Mouse (Mus musculus) adrenal gland, adult 18-20 months (tissue): ENCODE results near the gene Prss54. TPM values are rescaled to one million over a fixed set of nuclear protein-coding genes. Genes with fewer than 3 reads are reported as not detected.
"Not testable (repeated sequence)": the region's sequence is repeated elsewhere in the genome, so short reads cannot be mapped to it uniquely, and the experiment has no call there.

Experiments used
- DNase-seq, 2 experiments: peaks; one replicate each; pipeline ENCODE4 v3.0.0; 2021 to 2022; ENCODE audit warnings: low spot score in 2 of 2
- long read RNA-seq, 2 experiments: library from polyadenylated mRNA; stranded (forward); transcript quantifications; one replicate each; pipeline ENCODE4 v2.0.0; 2021
- total RNA-seq, 2 experiments: library from RNA; stranded (reverse); gene quantifications; 1 replicate in 1 of 2; 2 replicates in 1 of 2; pipeline ENCODE4 v1.2.3; 2021

Prss54 gene
- not detected for total RNA-seq
- long read RNA-seq, experiment 1, result 0 reads
- long read RNA-seq, experiment 2, result 0 reads

- no peak for DNase-seq
These were observed at the start of gene Prss54 for GRCm38 (mm10) chr8:95576240-95576639. Prss54 (minus strand) TSS chr8:95576340.

GRCm38 (mm10) chr8:95624833-95625232, 48.7 kb upstream of the Prss54 start:
- no peak for DNase-seq

GRCm38 (mm10) chr8:95620046-95620445, 43.9 kb upstream of the Prss54 start:
- no peak for DNase-seq

GRCm38 (mm10) chr8:95616383-95616782, 40.2 kb upstream of the Prss54 start:
- no peak for DNase-seq

- DNase-seq, result no peak
These were observed 35.6 kb upstream of the Prss54 start for GRCm38 (mm10) chr8:95611769-95612168.

- no peak for DNase-seq
These were observed 34.6 kb upstream of the Prss54 start for GRCm38 (mm10) chr8:95610749-95611148.

- DNase-seq, result no peak
These were observed 33.3 kb upstream of the Prss54 start for GRCm38 (mm10) chr8:95609406-95609805.

DNA sequence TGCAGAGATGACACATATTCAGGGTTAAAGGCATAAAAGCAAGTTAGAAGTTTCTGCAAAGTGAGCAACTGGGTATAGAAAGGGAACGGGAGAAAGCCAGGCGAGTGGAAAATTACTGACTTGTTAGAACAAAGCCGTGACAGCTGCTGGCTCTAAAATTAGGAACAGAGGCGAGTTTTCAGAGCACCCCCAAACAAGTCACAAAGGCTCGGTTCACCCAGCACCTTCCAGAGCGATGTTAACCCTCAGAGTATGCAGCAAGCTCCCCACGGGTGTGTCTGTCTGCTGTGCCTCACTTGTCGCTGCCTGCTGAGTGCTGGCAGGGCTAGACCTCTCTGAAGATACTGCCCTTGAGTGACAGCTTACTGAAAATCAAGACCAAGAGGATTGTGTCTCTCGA, 31.1 kb upstream of the Prss54 start:
- peak in 1 of 2 experiments; percentile 10 for DNase-seq

- DNase-seq, result not testable (repeated sequence)
These were observed 30.4 kb upstream of the Prss54 start for GRCm38 (mm10) chr8:95606509-95606908.

DNA sequence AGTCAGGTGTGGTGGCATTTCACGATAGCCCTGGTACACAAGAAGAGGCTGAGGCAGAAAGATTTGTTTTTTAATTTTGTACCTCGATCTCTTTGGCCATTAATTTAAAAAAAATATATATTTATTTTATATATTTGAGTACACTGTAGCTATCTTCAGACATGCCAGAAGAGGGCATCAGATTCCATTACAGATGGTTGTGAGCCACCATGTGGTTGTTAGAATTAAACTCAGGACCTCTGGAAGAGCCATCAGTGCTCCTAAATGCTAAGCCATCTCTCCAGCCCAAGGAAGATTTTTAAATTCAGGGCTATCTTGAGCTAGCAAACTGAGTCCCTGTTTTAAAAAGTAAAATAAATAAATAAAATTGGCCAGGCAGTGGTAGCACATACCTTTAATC, 26.0 kb upstream of the Prss54 start:
- DNase-seq, result no peak

DNA sequence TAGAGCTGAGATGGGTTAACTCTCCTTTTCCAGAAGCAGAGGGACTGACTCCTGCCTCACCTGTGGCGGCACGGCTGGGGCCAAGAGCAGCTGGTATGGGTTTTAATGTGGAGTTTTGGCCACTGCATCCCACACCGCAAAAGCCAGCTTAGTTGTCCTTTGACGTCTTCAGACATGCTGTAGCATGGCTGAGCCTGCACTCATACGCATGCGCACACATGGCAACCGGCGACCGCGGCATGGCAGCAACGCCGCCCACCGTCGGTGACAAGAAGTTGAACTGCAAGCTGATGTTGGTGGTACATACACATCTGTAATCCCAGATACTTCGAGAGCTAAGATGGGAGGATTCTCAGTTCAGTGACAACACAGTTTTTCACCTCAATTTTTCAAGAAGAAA, 25.2 kb upstream of the Prss54 start:
- no peak for DNase-seq

GRCm38 (mm10) chr8:95599861-95600260, 23.7 kb upstream of the Prss54 start:
- DNase-seq, result peak; percentile 46 to 50

DNA sequence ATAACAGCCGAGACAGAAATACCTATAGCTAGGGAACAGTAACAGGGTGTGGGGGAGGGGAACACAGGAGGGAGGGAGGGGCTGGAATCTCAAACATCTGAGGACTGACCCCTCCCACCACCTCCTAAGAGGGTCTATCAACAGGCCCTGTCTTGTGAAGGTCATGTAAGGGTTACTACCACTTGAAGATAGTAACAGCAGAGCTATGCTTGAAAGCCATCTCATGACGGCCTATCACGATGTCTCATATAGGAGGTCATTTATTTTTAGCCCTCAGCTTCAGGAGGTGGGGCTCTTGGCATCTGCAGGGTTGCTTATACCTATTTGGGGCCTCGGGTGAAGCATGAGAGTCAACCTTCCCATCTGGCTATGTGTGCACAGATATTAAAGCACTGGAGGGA, 20.7 kb upstream of the Prss54 start:
- no peak for DNase-seq

GRCm38 (mm10) chr8:95595131-95595530, 19.0 kb upstream of the Prss54 start:
- no peak for DNase-seq

DNA sequence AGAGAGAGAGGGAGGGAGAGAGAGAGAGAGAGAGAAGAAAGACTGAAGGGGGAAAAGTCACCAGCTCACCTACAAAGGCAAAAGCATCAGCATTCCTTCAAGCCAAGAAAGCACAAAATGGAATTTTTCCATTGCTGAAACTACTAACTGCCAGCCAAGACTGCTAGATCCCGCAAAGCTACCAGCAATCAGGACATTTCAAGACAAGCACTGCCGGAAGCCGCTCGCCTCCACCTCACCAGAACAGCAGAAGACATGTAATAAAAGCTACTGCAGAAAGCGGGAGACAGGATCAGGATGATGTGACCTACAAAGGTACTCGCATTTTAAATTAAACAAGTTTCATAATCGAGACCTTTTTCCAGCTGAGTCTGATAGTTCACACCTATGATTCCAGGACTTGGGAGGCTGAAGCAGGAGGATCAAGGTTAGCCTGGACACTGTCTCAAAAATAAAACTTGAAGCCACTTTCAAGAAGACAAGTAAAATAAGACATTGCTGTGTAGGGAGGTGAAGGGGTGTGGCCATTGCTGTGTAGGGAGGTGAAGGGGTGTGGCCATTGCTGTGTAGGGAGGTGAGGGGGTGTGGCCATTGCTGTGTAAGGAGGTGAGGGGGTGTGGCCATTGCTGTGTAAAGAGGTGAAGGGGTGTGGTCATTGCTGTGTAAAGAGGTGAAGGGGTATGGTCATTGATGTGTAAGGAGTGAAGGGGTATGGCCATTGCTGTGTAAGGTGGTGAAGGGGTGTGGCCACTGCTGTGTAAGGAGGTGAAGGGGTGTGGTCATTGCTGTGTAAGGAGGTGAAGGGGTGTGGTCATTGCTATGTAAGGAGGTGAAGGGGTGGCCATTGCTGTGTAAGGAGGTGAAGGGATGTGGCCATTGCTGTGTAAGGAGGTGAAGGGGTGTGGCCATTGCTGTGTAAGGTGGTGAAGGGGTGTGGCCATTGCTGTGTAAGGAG, 17.6 kb upstream of the Prss54 start:
- no peak for DNase-seq

- DNase-seq, result no peak
These were observed 16.1 kb upstream of the Prss54 start for GRCm38 (mm10) chr8:95592131-95592780.

- DNase-seq, result no peak
These were observed 14.4 kb upstream of the Prss54 start for GRCm38 (mm10) chr8:95590539-95590938.

DNA sequence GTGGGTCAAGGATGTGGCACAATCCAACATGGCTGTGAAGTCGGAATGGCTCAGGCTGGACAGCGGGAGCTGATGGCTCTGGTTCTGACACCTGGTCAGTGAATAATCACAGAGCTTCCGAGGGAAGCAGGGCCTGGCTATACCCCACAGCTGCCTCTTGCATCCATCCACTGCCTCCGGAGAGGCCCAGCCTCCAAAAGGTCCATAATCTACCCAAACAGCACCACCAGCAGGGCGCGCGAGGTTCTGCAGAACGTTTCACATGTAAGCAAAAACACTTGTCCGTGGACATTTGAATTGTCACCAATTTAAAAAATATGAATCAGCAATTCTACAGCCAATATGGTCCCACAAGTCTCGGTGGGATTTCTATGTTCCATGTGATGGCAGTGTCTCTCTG, 13.1 kb upstream of the Prss54 start:
- no peak for DNase-seq

DNA sequence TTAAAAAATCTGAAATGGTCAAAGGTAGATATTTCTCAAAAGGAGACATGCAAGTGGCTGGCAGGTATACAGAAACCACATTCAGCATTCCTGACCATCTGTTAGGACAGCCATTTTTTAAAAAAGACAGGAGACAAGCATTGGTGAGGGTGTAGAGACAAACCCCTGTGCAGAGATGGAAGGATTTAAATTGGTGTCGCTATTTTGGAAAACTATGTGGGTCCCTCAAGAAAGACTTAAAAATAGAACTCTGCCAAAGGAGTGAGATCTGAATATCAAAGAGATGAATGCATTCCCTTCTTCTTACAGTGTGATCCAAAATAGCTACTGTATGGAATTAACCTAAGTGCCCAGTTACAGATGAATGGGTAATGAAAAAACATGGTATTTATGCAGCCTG, 11.2 kb upstream of the Prss54 start:
- no peak for DNase-seq

DNA sequence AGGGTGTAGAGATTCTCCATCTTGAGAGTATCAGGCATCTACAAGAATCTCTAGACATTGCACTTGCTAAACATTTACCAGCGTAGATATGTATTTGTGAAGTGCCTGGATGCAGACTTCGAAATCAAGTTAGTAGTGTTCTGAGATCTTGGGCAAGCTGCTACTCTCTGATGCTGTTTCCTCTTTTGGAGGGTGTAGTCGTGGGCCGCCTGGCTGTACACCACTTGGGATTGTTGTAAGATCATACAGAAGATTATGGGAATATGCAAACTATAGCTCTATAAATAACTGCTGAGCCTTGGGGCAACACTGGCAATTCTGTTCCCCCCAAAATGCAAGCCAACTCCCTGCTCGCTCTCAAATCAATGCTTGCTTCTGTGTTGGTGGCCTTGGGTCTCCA, 3.0 kb downstream of the Prss54 start:
- DNase-seq, result no peak

- no peak for DNase-seq
These were observed 9.3 kb downstream of the Prss54 start for GRCm38 (mm10) chr8:95566809-95567208.

DNA sequence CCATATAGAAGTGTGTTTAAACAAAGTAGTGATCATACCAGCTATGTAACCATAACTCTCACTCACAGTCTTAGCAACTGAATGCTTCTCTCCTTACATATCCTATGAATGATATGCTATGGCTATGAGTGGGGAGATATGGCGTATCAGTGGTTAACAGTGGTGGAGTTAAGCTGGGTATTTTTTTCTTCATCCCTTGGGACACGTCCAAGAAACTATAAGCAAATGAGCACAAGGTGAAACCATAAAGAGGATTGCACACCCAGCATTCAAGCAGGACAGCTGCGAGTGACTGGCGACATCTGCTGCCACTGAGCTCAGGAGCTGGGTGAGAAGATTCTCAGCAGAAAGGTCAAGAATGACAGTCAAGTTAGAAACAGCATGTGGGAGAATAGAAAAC, 9.9 kb downstream of the Prss54 start:
- no peak for DNase-seq
